Mouse (Mus musculus) spleen, embryonic (tissue): ENCODE measurements around the gene Iqce.

Experiments
- CTCF ChIA-PET: fragments of 350-600 bp; sonication (Branson Sonifier 250); formaldehyde crosslinking; loops from one replicate; lab custom pipeline; 2022; lab: Charles Lee

The Iqce gene

DNA sequence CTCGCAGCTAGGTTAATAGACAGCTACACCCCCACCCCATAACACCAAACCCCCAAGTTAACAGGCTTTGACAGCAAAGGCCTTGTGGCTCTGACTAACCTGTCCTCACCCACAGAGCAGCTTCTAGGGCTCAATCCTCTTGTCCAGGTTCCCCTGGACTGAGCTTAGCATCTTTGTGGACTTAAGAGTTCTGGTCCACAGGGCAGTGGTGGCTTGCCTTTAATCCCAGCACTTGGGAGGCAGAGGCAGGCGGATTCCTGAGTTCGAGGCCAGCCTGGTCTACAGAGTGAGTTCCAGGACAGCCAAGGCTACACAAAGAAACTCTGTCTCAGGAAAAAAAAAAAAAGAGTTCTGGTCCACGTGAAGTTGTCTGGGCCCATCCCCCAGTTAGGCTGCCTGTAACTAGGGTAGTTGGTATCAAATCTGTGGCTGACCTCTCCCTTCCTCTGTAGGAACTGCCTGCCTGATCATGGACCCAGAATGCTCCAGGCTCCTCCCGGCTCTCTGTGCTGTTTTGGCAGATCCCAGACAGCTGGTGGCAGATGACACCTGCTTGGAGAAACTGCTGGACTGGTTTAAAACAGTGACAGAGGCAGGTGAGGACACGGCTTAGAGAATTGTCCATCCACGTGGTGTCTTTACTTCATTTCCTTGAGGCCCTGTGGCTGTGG is 3.5 kb upstream of the Iqce start:
- CTCF ChIA-PET, result interaction anchor here (0.7 kb wide), 1 partner anchor 9 kb away, joined by 5 read pairs; no protein-coding TSS in a partner anchor

DNA sequence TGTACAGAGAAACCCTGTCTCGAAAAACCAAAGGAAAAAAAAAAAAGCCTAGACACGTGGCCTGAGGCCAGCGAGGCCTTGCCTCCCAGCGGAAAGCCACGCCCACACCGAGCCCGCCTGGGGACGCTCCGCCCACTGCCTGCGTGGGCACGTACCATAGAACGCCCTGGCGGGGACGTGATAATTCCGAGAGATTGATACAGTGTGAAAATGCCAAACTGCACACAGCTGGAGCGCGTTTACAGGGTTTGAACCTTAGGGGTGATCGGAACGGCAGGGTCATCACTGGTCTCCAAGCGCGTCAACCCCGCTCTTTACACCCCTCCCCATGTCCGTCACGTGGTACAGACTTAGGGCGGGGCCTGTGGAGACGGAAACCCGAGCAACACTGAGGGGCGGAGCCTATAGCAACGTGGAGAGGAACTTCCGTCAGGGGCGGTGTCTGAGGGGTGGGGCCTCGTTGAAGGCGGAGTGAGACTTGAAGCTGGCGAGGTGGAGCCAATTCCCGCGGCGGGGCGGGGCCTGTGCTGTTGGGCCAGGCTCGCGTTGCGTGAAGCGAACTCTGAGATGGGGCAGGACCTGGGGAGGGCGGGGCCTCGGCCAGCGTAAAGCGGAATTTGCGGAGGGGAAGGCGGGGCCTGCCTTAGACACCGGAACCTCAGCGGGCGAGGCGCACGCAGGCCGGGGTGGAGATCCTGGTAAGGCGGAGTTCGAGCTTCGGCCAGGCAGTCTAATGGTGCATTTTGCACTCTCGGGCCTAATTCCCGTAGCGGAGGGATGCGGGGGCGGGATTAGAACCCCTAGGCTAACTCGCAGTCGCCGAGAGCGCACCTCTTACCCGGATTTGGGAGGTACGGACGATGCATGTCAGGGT is 2.4 kb upstream of the Iqce start, which contains the start of gene Brat1:
Gene Brat1 (plus strand): TSS at position 634 of the 874 bp plus-strand sequence.
- CTCF ChIA-PET, result interaction anchor here (0.7 kb wide), 1 partner anchor 10 kb away, joined by 5 read pairs; no protein-coding TSS in a partner anchor

DNA sequence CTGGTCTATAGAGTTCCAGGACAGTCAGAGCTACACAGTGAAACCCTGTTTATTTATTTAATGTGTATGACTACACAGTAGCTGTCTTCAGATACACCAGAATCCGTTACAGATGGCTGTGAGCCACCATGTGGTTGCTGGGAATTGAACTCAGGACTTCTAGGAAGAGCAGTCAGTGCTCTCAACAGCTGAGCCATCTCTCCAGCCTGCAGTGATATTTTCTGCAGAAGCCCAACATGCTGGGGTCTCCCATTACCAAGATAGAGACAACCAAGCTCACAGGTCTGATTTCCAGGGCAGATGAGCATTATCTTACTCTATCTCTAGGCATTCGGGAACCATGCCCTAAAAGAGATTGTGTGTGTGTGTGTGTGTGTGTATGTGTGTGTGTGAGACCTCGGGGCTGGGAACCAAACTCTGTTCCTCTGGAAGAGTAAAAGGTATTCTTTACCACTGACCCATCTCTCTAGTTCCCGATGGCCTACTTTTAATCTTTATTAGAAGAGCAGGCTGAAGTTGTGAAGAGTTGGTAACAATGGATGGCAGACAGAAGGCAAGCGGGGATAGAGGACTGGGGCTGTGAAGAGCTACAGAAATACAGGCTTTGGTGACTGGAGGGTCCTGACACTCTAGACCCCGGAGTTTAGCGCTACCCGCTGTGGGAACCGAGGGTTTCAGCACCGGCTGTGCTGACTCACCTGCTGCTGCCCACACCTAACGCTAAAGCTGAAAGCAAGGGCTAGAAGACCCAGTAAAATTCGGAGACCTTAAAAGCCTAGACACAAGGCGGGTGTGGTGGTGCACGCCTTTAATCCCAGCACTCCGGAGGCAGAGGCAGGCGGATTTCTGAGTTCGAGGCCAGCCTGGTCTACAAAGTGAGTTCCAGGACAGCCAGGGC is 1.6 kb upstream of the Iqce start:
- CTCF ChIA-PET, result no interaction called here

DNA sequence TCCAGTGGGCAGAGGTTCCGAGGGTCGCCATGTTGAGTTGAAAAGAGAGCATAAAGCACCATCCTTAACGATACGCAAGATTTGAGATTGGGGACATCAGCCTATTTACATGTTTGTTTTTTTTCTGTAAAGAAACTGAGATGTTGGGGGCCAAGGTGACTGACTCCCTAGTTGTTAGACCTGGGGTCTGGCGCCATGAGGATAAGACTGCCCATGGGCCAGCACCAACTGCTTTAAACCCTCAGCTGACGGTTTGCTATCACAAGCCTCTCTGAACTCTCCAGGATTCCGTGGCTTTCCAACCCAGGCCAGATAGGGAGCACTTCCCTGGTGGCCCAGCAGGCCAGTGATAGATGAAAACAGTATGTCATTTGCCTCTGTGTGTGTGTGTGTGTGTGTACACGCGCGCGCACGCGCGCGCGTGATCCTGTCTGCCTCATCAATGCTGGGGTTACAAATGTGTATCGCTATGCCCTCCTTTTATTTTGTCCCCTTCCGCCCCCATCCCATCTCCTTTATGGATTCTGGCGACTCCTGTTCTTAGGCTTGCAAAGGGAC is 519 bp upstream of the Iqce start:
- CTCF ChIA-PET, result no interaction called here

DNA sequence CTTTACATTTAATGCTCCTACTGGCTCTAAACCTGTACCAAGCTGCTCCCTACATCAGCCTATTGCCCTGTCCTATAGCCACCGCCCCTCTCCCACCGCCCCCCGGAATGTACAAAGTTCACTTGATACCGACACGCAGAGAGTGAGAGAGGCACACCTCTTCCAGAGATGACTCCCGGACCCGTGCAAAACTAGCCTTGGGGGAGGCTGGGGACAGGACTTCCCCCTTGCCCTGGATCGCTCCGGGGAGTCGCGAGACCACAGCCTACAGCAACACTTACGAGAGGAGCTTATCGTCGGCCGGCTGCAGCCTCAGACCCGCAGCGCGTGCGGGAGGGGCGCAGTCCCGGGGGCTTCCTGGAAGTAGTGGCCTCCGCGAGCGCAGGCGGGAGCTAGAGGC is 517 bp downstream of the Iqce start:
- CTCF ChIA-PET, result interaction anchor here (0.9 kb wide), 1 partner anchor 35 kb away, joined by 3 read pairs; no protein-coding TSS in a partner anchor

DNA sequence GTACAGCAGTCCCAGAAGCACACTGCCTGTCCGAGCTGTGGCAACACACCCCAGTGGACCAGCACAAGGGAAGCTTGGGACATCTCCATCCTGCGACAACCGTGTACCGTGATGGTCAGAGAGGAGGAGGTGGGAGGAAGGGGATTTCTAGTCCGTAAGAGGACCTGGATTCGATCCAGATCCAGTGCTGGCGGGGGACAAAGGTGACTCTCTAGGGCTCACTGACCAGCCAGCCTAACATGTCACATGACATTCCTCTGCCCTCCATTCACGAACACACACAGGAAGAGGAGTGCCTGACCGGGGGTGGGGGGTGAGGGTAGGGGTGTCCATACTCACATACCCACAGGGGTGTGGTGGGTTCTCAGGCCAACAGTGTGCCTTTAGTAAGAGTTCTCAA is 2.4 kb downstream of the Iqce start:
- CTCF ChIA-PET, result no interaction called here

DNA sequence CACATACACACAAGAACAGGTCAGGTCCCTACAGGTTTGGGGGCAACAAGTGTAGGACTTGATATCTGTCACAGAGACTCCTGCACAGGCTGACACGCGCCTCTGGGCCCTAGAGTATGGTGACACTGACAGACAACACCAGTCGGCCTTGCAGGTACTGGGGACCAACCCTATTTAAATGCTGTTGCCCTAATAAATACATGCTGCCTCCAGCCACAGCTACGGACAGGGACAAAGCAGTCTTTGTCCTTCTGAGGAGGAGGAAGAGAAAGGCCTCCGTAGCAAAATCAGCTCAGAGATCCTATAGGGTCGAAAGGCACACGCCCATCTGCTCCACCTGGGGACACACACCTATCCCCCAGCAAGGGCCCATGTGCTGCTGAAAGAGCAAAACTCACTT is 6.2 kb downstream of the Iqce start:
- CTCF ChIA-PET, result no interaction called here

DNA sequence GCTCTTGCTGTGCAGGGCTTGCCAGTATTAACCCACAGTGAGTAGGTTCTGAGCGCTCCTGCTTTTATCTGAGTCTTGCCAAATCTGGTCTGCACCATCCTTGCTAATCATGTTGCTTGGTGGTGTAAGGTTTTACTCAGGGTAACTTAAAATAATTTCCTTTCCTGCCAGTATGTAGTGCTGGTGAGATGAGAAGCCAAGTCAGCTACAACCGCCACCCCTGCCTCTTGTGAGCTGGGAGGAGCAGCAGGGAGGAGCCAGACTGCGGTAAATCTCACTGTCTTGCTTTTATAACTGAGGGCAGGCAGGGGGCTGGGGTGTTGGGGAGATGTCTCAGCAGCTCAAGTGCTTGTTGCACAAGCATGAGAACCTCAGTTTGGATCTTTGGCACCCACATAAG is 13.7 kb downstream of the Iqce start:
- CTCF ChIA-PET, result interaction anchor here (1.0 kb wide), 1 partner anchor 37 kb away, joined by 4 read pairs; no protein-coding TSS in a partner anchor

DNA sequence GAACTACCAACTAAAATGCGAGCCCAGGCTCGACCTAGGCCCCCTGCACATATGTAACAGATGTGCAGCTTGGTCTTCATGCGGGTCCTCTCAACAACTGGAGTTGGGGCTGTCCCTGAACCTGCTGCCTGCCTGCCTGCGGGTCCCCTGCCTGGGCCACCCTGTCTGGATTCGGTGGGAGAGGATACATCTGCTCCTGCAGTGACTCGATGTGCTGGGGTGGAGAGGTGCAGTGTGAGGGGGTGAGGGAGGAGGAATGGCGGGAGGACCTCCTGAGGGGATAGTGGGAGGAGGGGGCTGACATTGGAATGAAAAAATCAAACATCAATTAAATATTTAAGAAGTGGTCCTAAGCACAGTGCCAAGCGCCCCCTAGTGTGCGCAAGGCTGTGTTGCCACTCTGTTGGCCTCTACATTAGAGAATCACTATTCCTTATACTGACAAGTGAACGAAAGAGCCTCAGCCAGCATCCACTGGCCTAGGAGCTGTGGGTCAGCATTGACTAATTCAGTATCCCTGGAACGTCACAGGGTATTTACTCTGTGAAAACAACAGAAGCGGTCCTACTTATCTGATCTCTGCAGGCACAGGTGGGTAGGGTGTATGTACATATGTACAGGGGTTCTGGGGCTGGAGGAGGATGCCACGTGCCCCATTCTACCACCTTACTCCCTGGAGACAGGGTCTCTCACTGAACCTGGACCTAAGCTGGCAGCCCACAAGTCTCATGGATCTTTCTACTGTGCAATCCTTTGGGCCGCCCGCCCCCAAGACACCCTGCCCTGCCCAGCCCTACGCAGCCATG is 17.6 kb downstream of the Iqce start:
- CTCF ChIA-PET, result interaction anchor here (1.2 kb wide), 1 partner anchor 65 kb away, joined by 3 read pairs; no protein-coding TSS in a partner anchor

DNA sequence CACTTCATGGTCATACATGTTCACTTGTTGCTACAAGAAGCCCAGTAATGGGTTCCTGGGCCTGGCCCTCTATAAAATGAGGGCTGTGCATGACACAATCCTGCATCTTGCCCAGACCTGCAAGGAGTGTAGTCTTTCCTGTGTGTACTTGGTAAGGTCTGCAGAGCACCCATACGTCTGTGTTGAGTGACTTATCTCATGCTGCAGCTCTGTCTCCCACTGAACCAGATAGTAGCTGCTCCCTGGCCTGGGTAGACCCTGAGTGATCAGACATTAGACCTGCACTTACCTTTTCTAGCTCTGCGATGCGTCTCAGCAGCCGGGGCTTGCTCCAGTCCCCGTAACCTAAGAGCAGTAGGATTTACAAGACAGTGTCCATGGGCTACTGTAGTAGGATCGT is 20.1 kb downstream of the Iqce start:
- CTCF ChIA-PET, result no interaction called here

DNA sequence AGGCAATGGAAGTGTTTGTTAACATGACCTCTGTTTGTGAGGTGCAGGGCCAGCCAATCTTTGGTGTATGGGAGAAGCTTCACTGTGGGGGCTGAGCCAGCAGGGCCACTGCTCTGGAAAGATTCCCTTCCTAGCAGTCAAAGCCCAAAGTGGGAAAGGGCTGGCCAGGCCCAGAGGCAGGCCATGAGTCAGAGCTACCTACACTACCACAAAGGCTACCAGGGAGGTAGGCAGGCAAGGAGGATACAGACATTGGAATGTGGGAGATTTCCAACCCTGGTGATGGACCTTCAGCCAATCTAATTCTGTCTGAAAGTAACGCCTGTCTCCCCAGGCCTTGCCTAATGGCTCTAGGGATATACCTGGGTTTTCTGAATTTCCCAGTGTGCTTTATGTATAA is 21.2 kb downstream of the Iqce start:
- CTCF ChIA-PET, result no interaction called here

DNA sequence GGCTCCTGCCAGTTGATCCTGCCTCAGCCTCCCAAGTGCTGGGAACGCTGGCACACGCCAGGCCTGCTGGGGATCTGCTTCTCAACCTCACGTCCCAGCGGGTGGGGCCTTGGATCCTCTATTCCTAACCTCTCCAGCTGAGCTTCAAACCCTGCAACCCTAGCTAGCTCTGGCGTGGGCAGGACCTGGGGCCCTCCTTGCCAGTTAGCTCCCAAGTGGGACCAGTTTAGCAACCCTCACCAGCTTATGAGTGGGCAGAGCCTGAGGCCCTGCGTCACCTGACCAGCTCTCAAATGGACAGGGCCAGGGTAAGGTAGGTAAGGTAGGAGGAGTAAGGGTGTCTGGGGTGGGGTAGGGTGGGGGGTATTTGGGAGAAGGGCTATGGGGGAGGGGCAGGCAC is 22.1 kb downstream of the Iqce start:
- CTCF ChIA-PET, result interaction anchor here (0.6 kb wide), 1 partner anchor 127 kb away, joined by 6 read pairs; no protein-coding TSS in a partner anchor

DNA sequence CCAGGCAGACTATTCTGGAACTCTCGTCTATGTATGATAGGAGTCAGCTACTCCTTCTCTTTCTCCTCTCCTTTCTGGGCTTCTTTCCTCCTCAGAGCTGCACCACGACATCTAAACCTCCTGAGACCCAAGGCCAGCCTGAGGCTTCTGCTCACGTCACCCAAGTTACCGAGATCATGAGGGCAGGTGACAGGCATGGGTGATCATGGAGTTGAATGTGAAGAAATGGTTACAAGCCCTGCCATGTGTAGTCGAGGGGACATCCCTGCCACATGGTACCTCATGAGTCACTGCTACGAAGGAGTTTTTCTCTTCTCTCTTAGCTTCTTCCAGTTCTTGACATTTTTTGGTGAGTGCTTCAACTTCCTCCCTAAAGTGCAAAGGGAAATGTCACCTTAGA is 25.0 kb downstream of the Iqce start:
- CTCF ChIA-PET, result no interaction called here

DNA sequence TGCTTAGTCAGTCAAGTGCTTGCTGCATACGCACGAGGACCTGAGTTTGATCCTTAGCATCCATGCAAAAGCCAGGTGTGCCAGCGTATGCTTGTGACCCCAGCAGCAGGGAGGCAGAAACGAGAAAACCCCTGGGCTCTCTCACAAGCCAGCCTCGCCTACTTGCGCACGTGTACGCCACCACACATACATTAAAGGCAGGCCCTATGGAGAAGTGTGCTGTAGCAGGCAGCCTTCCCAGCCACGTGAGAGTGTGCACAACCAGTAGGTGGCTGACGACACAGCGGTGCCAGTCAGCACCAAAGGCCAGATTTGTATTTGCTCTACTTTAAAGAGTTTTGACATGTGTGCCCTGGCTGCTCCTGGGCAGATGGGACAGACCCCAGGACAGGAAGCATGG is 26.5 kb downstream of the Iqce start:
- CTCF ChIA-PET, result no interaction called here

DNA sequence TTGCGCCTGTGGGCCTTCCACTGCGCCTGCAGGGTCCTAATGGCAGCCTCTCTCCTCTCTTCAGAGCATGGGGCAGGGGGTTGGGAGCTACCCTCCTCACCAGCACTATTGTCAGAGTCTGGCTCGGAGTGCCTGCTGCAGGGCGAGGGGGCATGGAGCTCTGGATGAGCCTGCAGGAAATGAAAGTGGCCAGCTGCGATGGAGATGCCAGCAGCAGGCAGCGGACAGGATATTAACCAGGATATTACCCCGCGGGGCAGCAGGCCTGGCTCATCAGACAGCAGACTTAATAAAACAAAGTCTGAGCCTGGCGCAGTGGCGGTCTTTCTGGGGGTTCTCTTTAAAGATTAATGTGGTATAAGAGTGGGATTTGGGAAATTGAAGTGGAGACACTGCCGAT is 27.1 kb downstream of the Iqce start:
- CTCF ChIA-PET, result no interaction called here

DNA sequence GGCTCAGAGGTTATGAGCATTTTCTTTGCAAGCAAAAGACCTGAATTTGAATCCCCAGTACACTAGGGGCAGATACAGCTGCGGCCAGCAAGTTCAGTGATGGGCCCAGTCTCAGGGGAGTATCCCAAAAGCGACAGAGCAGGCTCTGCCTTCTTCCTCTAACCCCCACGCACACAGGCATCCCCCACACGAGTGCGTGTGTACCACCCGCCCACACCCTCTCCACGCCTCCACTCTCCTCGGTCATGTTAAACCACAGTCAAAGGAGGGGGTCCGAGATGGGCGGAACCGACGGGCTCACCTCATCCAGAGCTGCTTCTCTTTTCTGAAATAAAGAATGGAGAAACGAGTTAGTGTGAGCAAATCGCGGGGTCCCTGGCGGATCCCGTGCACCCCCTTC is 28.1 kb downstream of the Iqce start:
- CTCF ChIA-PET, result interaction anchor here (0.6 kb wide), 1 partner anchor 66 kb away, joined by 7 read pairs; no protein-coding TSS in a partner anchor

DNA sequence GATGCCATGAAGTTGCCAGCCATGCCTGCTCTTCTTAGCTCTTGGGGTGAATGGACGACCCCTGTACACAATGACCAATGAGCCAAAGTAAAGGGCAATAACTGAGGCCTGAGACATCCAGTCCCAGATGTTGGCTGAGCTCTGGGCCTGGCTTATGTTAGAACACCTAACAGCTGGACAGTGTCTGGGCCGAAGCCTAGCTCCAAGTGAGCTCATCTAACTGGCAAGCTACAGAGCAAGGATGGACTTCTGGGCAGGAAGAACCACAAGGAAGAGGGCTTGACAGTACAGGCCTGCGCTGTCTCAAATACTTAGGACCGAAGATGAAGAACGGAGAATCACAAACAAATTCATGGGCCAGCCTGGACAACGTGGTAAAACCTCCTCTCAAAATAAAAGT is 29.6 kb downstream of the Iqce start:
- CTCF ChIA-PET, result interaction anchor here (0.6 kb wide), 1 partner anchor 366 kb away, joined by 5 read pairs; no protein-coding TSS in a partner anchor

DNA sequence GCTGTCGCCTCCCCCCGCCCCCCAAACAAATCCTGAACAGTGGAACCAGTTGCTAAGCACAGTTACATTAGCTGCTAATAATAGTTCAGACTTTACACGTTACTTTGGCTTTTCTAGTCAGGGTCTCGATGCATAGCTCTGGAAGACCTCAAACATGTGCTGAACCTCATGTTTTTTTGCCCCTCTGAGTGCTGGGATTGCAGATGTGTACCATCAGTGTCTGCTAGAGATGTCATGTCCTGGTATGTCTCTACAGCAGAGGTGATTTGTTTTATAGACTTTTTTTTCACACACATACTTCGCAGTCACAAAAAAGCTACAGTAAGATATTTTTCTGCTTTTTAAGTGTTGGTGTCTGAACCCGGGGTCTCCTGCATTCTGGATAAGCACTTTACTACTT is 30.1 kb downstream of the Iqce start:
- CTCF ChIA-PET, result interaction anchor here (0.6 kb wide), 1 partner anchor 367 kb away, joined by 5 read pairs; no protein-coding TSS in a partner anchor

DNA sequence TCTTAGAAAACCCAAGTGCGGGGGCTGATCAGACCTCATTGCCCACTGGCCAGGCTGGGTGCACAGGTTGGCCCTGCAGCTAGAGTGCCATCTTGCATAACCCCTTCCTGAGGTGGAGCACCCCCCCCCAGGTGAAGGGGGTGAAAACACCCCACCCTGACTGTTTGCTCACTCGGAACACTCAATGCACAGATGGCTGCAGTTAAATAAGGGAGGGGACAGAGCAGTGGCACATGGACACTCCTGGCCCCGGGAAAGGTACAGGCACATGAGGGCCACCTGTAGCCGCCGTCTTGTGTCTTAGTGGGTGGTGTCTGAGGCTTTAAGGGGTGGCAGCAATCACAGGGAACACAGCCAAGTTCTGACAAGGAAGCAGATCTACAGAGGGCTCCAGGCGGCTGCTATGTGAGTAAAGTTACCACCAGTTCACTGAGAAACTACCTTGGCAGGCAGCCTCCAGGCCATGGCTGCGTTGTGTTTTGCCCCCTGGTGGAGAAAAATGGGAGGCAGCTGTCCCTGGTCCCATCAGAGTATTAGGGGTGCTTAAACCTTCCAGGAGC is 38.5 kb downstream of the Iqce start:
- CTCF ChIA-PET, result no interaction called here
